Mouse (Mus musculus) cerebellum, adult 2 months (tissue): ENCODE results near the gene Epas1. TPM values are rescaled to one million over a fixed set of nuclear protein-coding genes. Genes with fewer than 3 reads are reported as not detected.

Experiments
- DNase-seq, 2 experiments: peaks; one replicate each; pipeline ENCODE4 v3.0.0; 2021
- H3K27ac ChIP-seq: fragments of 200-500 bp; 2 replicates; pipeline ENCODE4 v1.5.1; 2012; ENCODE audit warnings: low read length, control low read depth, inconsistent platforms; ENCODE audit not compliant: insufficient read depth
- H3K27me3 ChIP-seq: fragments of 200-500 bp; 2 replicates; pipeline ENCODE4 v1.6.1; 2012; ENCODE audit warnings: inconsistent platforms, mild to moderate bottlenecking, low read length, moderate library complexity; ENCODE audit not compliant: control insufficient read depth, insufficient read depth
- H3K4me1 ChIP-seq: fragments of 200-500 bp; 2 replicates; pipeline ENCODE4 v1.6.1; 2011; ENCODE audit warnings: low read length; ENCODE audit not compliant: control insufficient read depth, insufficient read depth
- H3K4me3 ChIP-seq: fragments of 200-500 bp; replicated peaks from 2 replicates; pipeline ENCODE3; 2011; ENCODE audit warnings: mild to moderate bottlenecking, low read depth, low read length, control low read depth; ENCODE audit not compliant: insufficient read depth
- CTCF ChIP-seq: fragments of 200-500 bp; IDR thresholded peaks from 2 replicates; pipeline ENCODE4 v1.5.1; 2011; ENCODE audit warnings: low read depth, mild to moderate bottlenecking, control low read depth, low read length, moderate library complexity, borderline replicate concordance; ENCODE audit not compliant: insufficient read depth
- POLR2A ChIP-seq: fragments of 200-500 bp; IDR thresholded peaks from 2 replicates; pipeline ENCODE4 v1.6.1; 2011; ENCODE audit warnings: low read length, control low read depth, borderline replicate concordance; ENCODE audit not compliant: insufficient read depth
- WGBS: fragments of 180-500 bp; shearing (Covaris S2); methylation state at CpG from one replicate; pipeline ENCODE4 v1.1.7; 2018; 5-methylcytosine and 5-hydroxymethylcytosine counted together
- polyA plus RNA-seq: library from polyadenylated mRNA; depleted of rRNA; stranded (reverse); fragments of >200 nt; gene quantifications from 2 replicates; pipeline ENCODE4 v1.2.3, GENCODE M21; 2012

Epas1 gene
- polyA plus RNA-seq, 1 experiment = 71.1 TPM

GRCm38 (mm10) chr17:86743351-86743941 is 10.1 kb upstream of the Epas1 start:
- DNase-seq = no peak
- Histone ChIP-seq H3K4me1 (no peaks in the 10 kb centered on the region), H3K27me3 (no peaks in the 10 kb centered on the region), H3K27ac (no peak overlapping the region), H3K4me3 (no peak overlapping the region)
- TF ChIP-seq POLR2A (no peak), CTCF (no peak)
- WGBS = 88% methylated on average over 7 of the region's 7 CpGs

GRCm38 (mm10) chr17:86744943-86745342 is 8.6 kb upstream of the Epas1 start:
- Histone ChIP-seq H3K4me1 (no peaks in the 10 kb centered on the region), H3K27ac (no peak overlapping the region), H3K4me3 (no peak overlapping the region), H3K27me3 (no peaks in the 10 kb centered on the region)
- TF ChIP-seq POLR2A (no peak), CTCF (no peak)
- WGBS = 47% methylated on average over 6 of the region's 6 CpGs
- DNase-seq = no peak

GRCm38 (mm10) chr17:86751373-86751871 is 2.1 kb upstream of the Epas1 start:
- peaks cover 5% of the 10 kb centered on the region; the same call in 1 of the 2 replicates for H3K4me1 ChIP-seq
- no peak for DNase-seq
- H3K27ac ChIP-seq = no peak overlapping the region
- WGBS = 86% methylated on average over 10 of the region's 10 CpGs
- H3K27me3 ChIP-seq = peaks cover 3% of the 10 kb centered on the region; the same call in 1 of the 2 replicates
- H3K4me3 ChIP-seq = no peak overlapping the region
- TF ChIP-seq POLR2A (no peak), CTCF (no peak)

GRCm38 (mm10) chr17:86753931-86754805 is 668 bp downstream of the Epas1 start:
- H3K4me3 ChIP-seq = peak overlapping the region; percentile 40
- peak; percentile 15 to 21 for DNase-seq
- TF ChIP-seq POLR2A (no peak), CTCF (no peak)
- peaks cover 3% of the 10 kb centered on the region; the same call in 1 of the 2 replicates for H3K27me3 ChIP-seq
- H3K4me1 ChIP-seq = peaks cover 5% of the 10 kb centered on the region; the same call in 1 of the 2 replicates
- WGBS = 1% methylated on average over 55 of the region's 55 CpGs
- H3K27ac ChIP-seq = no peak overlapping the region

- Histone ChIP-seq H3K27me3 (peaks cover 3% of the 10 kb centered on the region; the same call in 1 of the 2 replicates), H3K4me1 (peaks cover 5% of the 10 kb centered on the region; the same call in 1 of the 2 replicates), H3K4me3 (peak overlapping the region; percentile 40), H3K27ac (no peak overlapping the region; the same call in 1 of the 2 replicates)
- no peak for DNase-seq
- WGBS = 2% methylated on average over 52 of the region's 52 CpGs
- TF ChIP-seq CTCF (no peak), POLR2A (no peak)
These were observed 1.5 kb downstream of the Epas1 start for GRCm38 (mm10) chr17:86754806-86755571.

GRCm38 (mm10) chr17:86755581-86756195 is 2.2 kb downstream of the Epas1 start:
- WGBS = 43% methylated on average over 11 of the region's 11 CpGs
- Histone ChIP-seq H3K27me3 (peaks cover 3% of the 10 kb centered on the region; the same call in 1 of the 2 replicates), H3K27ac (no peak overlapping the region; the same call in 1 of the 2 replicates), H3K4me3 (peak overlapping the region; percentile 34), H3K4me1 (peaks cover 5% of the 10 kb centered on the region; the same call in 1 of the 2 replicates)
- DNase-seq = no peak
- TF ChIP-seq CTCF (no peak), POLR2A (no peak)

- DNase-seq = no peak
- H3K4me1 ChIP-seq = peaks cover 5% of the 10 kb centered on the region; the same call in 1 of the 2 replicates
- no peak for TF ChIP-seq POLR2A
- TF ChIP-seq CTCF = no peak
- no peak overlapping the region for H3K4me3 ChIP-seq
- no peak overlapping the region for H3K27ac ChIP-seq
- peaks cover 3% of the 10 kb centered on the region; the same call in 1 of the 2 replicates for H3K27me3 ChIP-seq
- WGBS = 64% methylated on average over 2 of the region's 2 CpGs
These were observed 4.1 kb downstream of the Epas1 start for GRCm38 (mm10) chr17:86757621-86758020.
